Mouse (Mus musculus): ENCODE measurements at regions not wholly inside any gene's neighbourhood (a gene's known extent, or its start where the extent isn't known, plus 50 kb on each side); places are given as distances from the start of the nearest gene placed in this dataset.
"Not testable (repeated sequence)": the region's sequence is repeated elsewhere in the genome, so short reads cannot be mapped to it uniquely, and the experiment has no call there.

DNA sequence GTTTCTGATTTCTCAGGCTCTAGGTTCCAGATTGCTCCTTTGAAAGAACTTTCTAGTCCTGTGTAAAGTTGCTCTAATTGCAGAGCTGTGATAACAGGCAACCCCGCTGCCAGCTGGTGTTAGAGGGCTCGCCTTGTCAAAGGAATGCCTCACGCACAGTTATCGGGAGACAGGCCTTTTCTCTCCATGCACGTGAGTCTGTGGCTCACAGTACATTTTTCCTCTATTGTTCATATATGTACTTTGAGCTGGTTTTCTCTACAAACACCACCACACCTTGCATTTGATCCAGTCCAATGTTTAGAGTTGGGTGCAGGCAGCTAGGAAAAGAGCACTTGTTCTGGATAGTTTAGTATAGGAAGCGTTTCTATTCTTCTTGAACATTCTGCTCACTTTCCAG is 151.6 kb upstream of the Rhobtb1 start:
- 81% methylated on average over 6 of the region's 6 CpGs for WGBS
- no peak overlapping the region for H3K4me3 ChIP-seq (replicated peaks; ENCODE audit: control insufficient read depth, low read depth, low read length)
- TF ChIP-seq POLR2A (IDR thresholded peaks at IDR 0.05; ENCODE audit: borderline replicate concordance, control insufficient read depth, low read depth, low read length) (no peak), CTCF (IDR thresholded peaks at IDR 0.05; ENCODE audit: control insufficient read depth, insufficient read depth, low read length) (no peak)
- no peak overlapping the region for H3K27ac ChIP-seq (ENCODE audit: control insufficient read depth, insufficient read depth, low read depth, low read length, poor library complexity)
- no peaks in the 10 kb centered on the region for H3K4me1 ChIP-seq (ENCODE audit: control insufficient read depth, insufficient read depth, low read length)

DNA sequence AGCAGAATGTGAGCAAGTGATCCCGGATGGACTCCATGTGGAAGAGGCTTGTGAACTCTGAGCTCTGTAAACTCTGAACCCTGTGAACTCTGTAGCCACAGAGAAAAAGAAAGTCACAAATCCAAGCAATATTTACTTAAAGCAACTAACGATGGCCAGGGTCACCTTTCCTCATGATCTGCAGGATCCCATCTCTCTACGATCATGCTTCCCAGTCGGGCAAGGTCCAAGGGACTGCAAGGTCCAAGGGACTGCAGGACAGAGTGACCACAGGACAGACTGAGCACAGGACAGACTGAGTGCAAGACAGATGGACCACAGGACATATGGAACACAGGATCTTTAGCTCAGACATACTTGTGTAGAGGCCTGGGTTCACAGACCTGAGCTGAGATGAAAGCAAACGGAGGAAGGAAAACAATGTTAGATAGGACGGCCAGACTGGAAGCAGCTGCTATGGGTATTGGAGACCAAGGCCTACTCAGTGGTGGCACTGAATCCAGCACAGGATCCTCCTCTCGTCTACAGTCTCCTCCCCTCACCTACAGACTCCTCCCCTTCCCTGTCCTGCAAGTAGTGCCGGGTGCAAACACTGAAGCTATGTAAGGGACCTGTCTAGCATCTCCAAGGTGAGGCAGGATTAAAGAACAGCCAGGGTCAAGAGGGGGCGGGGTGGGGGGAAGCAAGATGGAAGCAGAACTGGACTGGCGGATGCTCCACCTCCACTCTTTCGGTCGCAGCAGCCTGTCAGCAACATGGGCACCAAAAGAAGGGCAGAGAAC is 149.4 kb upstream of the Rhobtb1 start:
- H3K4me3 ChIP-seq (replicated peaks; ENCODE audit: control insufficient read depth, low read depth, low read length): no peak overlapping the region
- TF ChIP-seq POLR2A (IDR thresholded peaks at IDR 0.05; ENCODE audit: borderline replicate concordance, control insufficient read depth, low read depth, low read length): no peak
- no peak for TF ChIP-seq CTCF (IDR thresholded peaks at IDR 0.05; ENCODE audit: control insufficient read depth, insufficient read depth, low read length)
- no peaks in the 10 kb centered on the region for H3K4me1 ChIP-seq (ENCODE audit: control insufficient read depth, insufficient read depth, low read length)
- 84% methylated on average over 12 of the region's 12 CpGs for WGBS
- H3K27ac ChIP-seq (ENCODE audit: control insufficient read depth, insufficient read depth, low read depth, low read length, poor library complexity): no peak overlapping the region

DNA sequence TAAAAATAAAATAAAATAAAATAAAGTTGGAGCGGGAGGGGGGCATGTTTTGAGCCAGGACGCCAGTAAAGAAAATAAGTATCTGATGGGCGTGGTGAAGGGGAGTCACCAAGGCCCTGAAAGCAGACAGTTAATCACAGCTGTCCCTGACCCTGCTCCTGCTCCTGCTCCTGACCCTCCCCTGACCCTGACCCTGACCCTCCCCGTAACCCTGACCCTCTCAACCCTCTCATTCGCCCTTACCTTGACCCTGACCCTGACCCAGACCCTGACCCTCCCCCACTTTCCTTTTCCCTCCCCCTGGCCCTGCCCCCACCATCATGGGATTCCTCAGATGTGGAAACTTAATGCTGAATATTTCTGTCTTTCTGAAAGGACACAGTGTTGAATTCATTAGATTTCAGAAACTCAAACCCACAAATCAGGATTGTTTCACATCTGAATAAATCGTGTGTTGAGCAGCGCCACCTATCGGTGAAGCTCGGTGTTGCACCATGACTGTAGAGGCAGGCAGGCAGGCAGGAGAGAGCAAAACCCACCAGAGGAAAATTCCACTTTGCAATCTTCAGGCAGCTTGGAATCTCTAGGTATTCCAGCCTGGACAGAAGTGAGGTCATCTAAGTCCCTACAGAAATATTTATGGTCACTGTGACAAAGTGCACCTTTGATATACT is 145.9 kb upstream of the Rhobtb1 start:
- Histone ChIP-seq H3K27ac (ENCODE audit: control insufficient read depth, insufficient read depth, low read depth, low read length, poor library complexity) (no peak overlapping the region), H3K4me1 (ENCODE audit: control insufficient read depth, insufficient read depth, low read length) (no peaks in the 10 kb centered on the region), H3K4me3 (replicated peaks; ENCODE audit: control insufficient read depth, low read depth, low read length) (no peak overlapping the region)
- 46% methylated on average over 9 of the region's 9 CpGs for WGBS
- TF ChIP-seq POLR2A (IDR thresholded peaks at IDR 0.05; ENCODE audit: borderline replicate concordance, control insufficient read depth, low read depth, low read length) (no peak), CTCF (IDR thresholded peaks at IDR 0.05; ENCODE audit: control insufficient read depth, insufficient read depth, low read length) (peak; percentile 78)

DNA sequence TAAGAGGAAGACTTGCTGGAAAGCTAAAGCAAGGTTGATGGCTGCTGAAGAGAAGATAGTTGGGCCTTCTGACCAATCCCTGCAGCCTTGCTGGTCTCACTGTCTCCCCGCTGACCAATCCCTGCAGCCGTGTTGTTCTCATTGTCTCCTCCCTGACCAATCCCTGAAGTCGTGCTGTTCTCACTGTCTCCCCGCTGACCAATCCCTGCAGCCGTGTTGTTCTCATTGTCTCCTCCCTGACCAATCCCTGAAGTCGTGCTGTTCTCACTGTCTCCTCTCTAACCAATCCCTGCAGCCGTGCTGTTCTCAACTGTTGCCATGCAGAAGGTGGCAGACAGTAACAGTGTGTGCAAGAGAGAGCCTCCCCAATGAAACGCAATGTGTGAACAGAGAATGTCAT is 142.6 kb upstream of the Rhobtb1 start:
- H3K4me3 ChIP-seq (replicated peaks; ENCODE audit: control insufficient read depth, low read depth, low read length); H3K4me1 ChIP-seq (ENCODE audit: control insufficient read depth, insufficient read depth, low read length); H3K27ac ChIP-seq (ENCODE audit: control insufficient read depth, insufficient read depth, low read depth, low read length, poor library complexity): not testable (repeated sequence)
- 83% methylated on average over 8 of the region's 8 CpGs for WGBS

DNA sequence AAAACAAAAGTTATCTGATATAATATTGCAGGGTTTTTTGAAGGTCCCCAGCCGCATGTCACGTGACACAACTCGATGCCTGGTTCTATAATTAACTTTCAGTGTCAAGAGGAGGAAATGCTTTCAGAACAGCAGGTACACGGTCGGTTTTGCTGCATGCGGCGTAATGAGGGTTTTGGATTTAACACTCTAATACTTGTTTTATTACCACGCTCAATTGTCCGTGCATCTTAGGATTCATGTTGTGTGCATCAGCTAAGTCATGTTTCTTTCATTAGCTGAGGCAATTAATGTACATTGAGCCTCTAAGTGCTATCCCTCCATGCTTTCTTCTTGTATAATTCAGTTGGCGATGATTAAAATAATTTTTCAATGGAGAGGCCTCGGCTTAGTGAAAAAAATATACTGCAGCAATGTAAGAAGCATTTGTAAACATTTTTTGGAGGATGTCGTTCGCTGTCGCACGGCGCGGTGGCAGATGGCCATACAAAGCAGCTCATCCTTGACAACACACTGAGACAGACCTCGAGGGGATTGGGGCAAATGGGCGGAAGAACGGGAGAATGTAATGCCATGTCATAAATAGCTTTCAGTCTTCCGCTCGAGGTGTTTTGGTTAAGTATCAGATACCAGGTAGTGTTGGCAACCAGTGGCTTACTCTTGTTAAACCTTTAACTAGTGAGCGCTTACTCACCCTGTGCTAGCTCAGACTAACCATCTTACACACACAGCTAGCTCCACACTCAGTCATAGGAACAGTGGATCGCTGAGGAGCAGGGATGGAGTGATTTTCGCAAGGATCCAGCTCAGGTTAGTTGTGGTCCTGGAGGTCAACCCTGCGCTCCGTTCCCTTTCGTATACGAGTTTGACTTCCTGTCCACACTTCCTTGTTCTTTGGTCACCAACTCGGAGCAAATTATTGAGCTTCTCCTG is 130.2 kb upstream of the Rhobtb1 start:
- TF ChIP-seq CTCF (IDR thresholded peaks at IDR 0.05; ENCODE audit: control insufficient read depth, insufficient read depth, low read length) (no peak), POLR2A (IDR thresholded peaks at IDR 0.05; ENCODE audit: borderline replicate concordance, control insufficient read depth, low read depth, low read length) (no peak)
- no peak overlapping the region for H3K4me3 ChIP-seq (replicated peaks; ENCODE audit: control insufficient read depth, low read depth, low read length)
- H3K4me1 ChIP-seq (ENCODE audit: control insufficient read depth, insufficient read depth, low read length): no peaks in the 10 kb centered on the region
- 54% methylated on average over 30 of the region's 30 CpGs for WGBS
- no peak overlapping the region for H3K27ac ChIP-seq (ENCODE audit: control insufficient read depth, insufficient read depth, low read depth, low read length, poor library complexity)

DNA sequence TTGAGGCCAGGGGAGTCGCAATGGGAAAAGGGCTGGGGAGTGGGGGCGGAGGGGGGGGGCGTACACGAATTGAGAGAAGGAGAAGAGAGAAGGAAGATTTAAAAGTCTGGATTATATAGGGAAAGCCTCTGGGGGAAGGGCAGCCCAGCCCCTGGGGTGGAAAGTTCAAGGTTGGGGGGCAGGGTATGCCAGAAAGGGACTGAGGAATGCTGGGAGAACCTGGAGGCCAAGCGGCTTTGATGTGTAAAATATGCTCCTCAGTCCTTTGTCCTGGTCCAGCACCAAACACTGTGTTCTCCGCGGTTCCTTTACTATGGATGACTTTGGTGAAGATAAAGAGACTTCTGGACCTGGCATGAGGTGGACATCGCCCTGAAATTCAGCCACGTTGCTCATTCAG is 117.8 kb upstream of the Rhobtb1 start:
- Histone ChIP-seq H3K4me1 (ENCODE audit: control insufficient read depth, insufficient read depth, low read length) (no peaks in the 10 kb centered on the region), H3K27ac (ENCODE audit: control insufficient read depth, insufficient read depth, low read depth, low read length, poor library complexity) (no peak overlapping the region), H3K4me3 (replicated peaks; ENCODE audit: control insufficient read depth, low read depth, low read length) (no peak overlapping the region)
- TF ChIP-seq CTCF (IDR thresholded peaks at IDR 0.05; ENCODE audit: control insufficient read depth, insufficient read depth, low read length) (no peak), POLR2A (IDR thresholded peaks at IDR 0.05; ENCODE audit: borderline replicate concordance, control insufficient read depth, low read depth, low read length) (no peak)
- 84% methylated on average over 9 of the region's 9 CpGs for WGBS

DNA sequence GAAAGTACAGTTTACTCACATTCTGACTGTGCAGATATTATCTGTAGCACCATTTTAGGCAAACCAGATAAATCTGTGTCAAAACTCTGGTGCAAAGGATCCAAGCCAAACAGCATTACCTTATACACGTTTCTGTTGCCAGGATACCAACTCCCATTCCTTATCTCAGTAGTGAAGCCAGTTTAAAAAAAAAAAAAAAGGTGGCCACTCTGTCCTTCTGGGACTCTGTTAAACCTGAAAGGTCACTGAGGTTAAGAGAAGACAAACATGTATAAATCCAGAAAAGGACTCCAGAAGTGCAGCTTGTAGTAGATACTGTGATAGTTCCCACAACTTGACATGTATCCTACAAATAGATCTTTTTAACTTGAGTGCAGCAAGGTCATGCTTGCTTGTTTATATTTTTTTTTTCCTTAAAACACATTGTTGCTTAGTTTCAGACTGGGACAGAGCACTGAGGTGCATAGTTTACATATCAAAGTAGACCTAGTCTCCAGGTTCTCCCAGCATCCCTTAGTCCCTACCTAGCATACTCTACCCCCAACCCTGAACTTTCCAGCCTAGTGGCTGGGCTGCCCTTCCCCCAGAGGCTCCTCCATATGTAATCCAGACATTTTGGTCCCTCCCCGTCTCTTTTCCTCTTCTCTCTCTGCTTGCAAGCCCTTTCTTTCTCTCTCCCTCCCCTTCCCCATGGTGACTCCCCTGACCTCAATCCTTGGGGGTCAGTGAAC is 116.7 kb upstream of the Rhobtb1 start:
- Histone ChIP-seq H3K27ac (ENCODE audit: control insufficient read depth, insufficient read depth, low read depth, low read length, poor library complexity) (no peak overlapping the region), H3K4me3 (replicated peaks; ENCODE audit: control insufficient read depth, low read depth, low read length) (no peak overlapping the region), H3K4me1 (ENCODE audit: control insufficient read depth, insufficient read depth, low read length) (no peaks in the 10 kb centered on the region)
- 45% methylated on average over 2 of the region's 2 CpGs for WGBS
- TF ChIP-seq CTCF (IDR thresholded peaks at IDR 0.05; ENCODE audit: control insufficient read depth, insufficient read depth, low read length) (no peak), POLR2A (IDR thresholded peaks at IDR 0.05; ENCODE audit: borderline replicate concordance, control insufficient read depth, low read depth, low read length) (no peak)

DNA sequence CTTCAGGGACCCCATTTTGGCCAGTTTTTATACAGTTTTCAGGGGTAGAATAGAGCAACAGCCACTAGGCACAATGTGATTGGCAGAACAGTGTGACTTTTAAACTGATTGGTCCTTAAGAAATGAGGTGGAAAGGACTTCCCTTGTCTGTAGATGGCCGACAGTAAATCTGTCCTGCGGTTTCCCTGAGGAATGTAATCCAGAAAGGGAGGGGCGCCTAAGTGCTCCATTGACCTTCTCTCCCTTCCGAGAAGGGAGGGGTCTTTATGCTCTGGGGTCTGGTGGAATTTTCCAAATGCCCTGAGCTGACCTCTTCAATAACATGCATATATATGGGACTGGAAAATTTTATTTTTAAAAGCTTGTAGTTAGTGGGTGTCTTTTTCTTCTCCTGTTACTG is 115.7 kb upstream of the Rhobtb1 start:
- WGBS: 80% methylated on average over 4 of the region's 4 CpGs
- H3K4me3 ChIP-seq (replicated peaks; ENCODE audit: control insufficient read depth, low read depth, low read length); H3K27ac ChIP-seq (ENCODE audit: control insufficient read depth, insufficient read depth, low read depth, low read length, poor library complexity); H3K4me1 ChIP-seq (ENCODE audit: control insufficient read depth, insufficient read depth, low read length): not testable (repeated sequence)

Data from bone marrow, adult 2 months (tissue).